Mouse (Mus musculus) lung, postnatal 25 days (tissue): Measurements from ENCODE around the gene Slc7a10.

Experiments used
- DNase-seq: peaks from one replicate; pipeline ENCODE4 v3.0.0; 2022; ENCODE audit warnings: low spot score

Gene Slc7a10

GRCm38 (mm10) chr7:35172519-35172918 lies 13.7 kb upstream of the Slc7a10 start:
- no peak for DNase-seq

- no peak for DNase-seq
Measured at GRCm38 (mm10) chr7:35175533-35175932, 10.7 kb upstream of the Slc7a10 start.

- no peak for DNase-seq
Measured at GRCm38 (mm10) chr7:35176412-35177381, 9.5 kb upstream of the Slc7a10 start.

- DNase-seq: no peak
Measured at GRCm38 (mm10) chr7:35184833-35185724, 1.1 kb upstream of the Slc7a10 start.

GRCm38 (mm10) chr7:35189699-35190098 lies 3.5 kb downstream of the Slc7a10 start:
- DNase-seq: no peak

GRCm38 (mm10) chr7:35191276-35191675 lies 5.1 kb downstream of the Slc7a10 start:
- no peak for DNase-seq

GRCm38 (mm10) chr7:35197022-35197421 lies 10.8 kb downstream of the Slc7a10 start:
- peak; percentile 32 for DNase-seq

GRCm38 (mm10) chr7:35198981-35199754 lies 13.0 kb downstream of the Slc7a10 start:
- DNase-seq: peak; percentile 49

GRCm38 (mm10) chr7:35199755-35200154 lies 13.6 kb downstream of the Slc7a10 start:
- peak; percentile 65 for DNase-seq

- DNase-seq: no peak
Measured at GRCm38 (mm10) chr7:35211791-35212190, 25.6 kb downstream of the Slc7a10 start.

GRCm38 (mm10) chr7:35214442-35215222 lies 28.4 kb downstream of the Slc7a10 start:
- no peak for DNase-seq

- peak; percentile 57 for DNase-seq
Measured at GRCm38 (mm10) chr7:35215225-35215624, 29.0 kb downstream of the Slc7a10 start, which contains the start of gene Lrp3. Gene Lrp3, minus strand, starts transcription at chr7:35215498.

GRCm38 (mm10) chr7:35215731-35216130 lies 29.5 kb downstream of the Slc7a10 start:
- no peak for DNase-seq

GRCm38 (mm10) chr7:35220694-35221365 lies 34.6 kb downstream of the Slc7a10 start:
- no peak for DNase-seq

- DNase-seq: no peak
Measured at GRCm38 (mm10) chr7:35230333-35230732, 44.1 kb downstream of the Slc7a10 start.

- DNase-seq: no peak
Measured at GRCm38 (mm10) chr7:35232796-35233455, 46.7 kb downstream of the Slc7a10 start.

- no peak for DNase-seq
Measured at GRCm38 (mm10) chr7:35233861-35234260, 47.7 kb downstream of the Slc7a10 start.

- peak; percentile 98 for DNase-seq
Measured at GRCm38 (mm10) chr7:35234361-35235245, 48.4 kb downstream of the Slc7a10 start.

GRCm38 (mm10) chr7:35235308-35235707 lies 49.1 kb downstream of the Slc7a10 start:
- DNase-seq: peak; percentile 68
